Mouse (Mus musculus) G1E (cell line): ENCODE measurements at regions not wholly inside any gene's neighbourhood (a gene's known extent, or its start where the extent isn't known, plus 50 kb on each side); places are given as distances from the start of the nearest gene placed in this dataset.

Experiments used
- CTCF ChIP-seq: IDR thresholded peaks from 2 replicates; pipeline ENCODE4 v1.5.1; 2012; ENCODE audit warnings: low read depth, low read length, inconsistent platforms, mixed read lengths
- GATA1 ChIP-seq: IDR thresholded peaks from 2 replicates; pipeline ENCODE4 v1.6.1; 2012; ENCODE audit warnings: borderline replicate concordance, low read length, inconsistent platforms, mixed read lengths
- POLR2AphosphoS5 ChIP-seq: IDR thresholded peaks from 2 replicates; pipeline ENCODE4 v1.6.1; 2012; ENCODE audit warnings: low read depth, low read length, inconsistent platforms; ENCODE audit not compliant: insufficient replicate concordance

DNA sequence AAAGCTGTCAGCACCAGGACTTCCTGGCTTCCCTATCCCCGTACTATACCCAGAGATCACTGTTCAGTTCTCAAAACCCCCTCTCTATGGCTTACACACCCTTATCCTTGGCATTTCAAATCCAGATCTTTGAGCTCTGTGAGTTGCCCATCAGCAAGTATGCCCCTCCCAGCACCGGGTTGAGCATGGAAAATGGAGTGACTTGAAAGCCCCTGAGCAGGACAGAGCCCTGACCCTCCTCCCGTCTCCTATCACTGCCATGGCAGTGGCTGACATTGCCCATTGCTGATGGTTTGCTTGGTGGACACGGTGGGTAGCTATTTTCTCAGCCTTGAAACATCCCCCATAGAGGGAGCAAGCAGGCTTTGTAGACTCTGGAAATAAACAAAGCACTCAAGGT, 135.9 kb upstream of the Agap1 start:
- TF ChIP-seq CTCF: no peak
- no peak for TF ChIP-seq GATA1
- no peak for TF ChIP-seq POLR2AphosphoS5
